Mouse (Mus musculus) cerebellum, postnatal 36 days (tissue): ENCODE results near the gene Spdl1.
A peak's percentile ranks its signal among the peaks of the same experiment; 100 is the strongest.
"Not testable (repeated sequence)": the region's sequence is repeated elsewhere in the genome, so short reads cannot be mapped to it uniquely, and the experiment has no call there.

Experiments used
- DNase-seq, 2 experiments: peaks; one replicate each; pipeline ENCODE4 v3.0.0; 2021 to 2022; ENCODE audit warnings: mixed read lengths in 2 of 2

Gene Spdl1

DNA sequence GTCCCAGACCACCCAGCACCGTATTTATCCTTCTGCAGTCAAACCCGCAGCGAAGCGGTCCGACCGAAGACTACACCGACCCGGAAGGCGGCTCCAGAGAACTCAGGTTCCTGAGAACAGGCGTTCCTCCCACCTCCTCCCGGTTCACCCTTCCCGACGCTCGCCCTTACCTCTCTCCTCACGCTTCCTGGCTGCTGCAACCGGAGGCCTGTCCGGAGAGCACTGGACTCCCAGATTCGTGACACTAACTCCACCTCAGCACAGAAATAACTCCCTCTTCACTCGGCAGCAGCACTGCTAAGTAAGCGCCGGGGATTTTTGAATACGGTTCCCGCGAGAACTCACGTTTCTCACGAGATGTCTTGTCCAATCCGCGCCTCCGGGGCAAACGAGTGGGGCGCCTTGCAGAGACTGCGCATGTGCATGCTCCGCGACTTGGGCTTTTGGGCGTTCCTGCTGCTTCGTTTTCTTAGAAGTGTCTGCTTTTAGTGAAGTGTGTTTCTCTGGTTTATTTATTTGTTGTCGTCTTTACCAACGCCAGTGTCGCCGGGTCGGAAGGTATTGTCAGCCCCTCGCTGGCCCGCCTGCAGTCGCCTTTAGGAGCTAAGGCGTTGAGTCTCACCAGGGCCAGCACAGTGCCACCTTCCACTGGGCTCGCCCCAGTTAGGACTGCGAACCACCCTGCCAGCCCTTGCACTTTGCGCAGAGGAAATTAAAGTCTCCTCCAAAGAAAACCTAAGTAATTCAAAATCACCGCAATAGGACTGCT is at the start of gene Spdl1:
Gene Spdl1 (minus strand): TSS at position 324 of the 769 bp plus-strand sequence.
- peak; percentile 92 to 95 for DNase-seq

DNA sequence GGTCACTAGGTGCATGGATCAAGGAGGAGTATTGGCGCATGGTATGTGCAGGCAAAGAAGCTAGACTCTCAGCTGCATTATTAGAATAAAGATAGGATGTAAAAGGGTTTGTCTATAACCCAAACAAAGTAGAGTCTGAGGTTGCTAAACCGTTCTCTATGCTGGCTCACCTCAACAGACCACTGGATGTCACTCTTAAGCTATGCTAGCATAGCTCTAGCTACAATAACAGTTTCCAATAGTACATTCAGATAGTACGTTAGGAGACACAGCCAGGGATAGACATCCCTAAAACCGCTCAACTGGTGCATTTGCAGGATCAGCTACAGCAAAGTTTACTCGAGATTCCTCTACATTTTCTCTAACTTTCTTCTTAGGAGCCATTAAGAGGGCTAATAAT is 48.1 kb upstream of the Spdl1 start:
- DNase-seq = peak; percentile 3 to 13

- DNase-seq = no peak
Measured at GRCm38 (mm10) chr11:34879678-34880077, 46.2 kb upstream of the Spdl1 start.

- no peak for DNase-seq
Measured at GRCm38 (mm10) chr11:34873861-34874260, 40.4 kb upstream of the Spdl1 start.

- no peak for DNase-seq
Measured at GRCm38 (mm10) chr11:34872432-34872831, 39.0 kb upstream of the Spdl1 start.

GRCm38 (mm10) chr11:34871991-34872390 is 38.5 kb upstream of the Spdl1 start:
- DNase-seq = no peak

DNA sequence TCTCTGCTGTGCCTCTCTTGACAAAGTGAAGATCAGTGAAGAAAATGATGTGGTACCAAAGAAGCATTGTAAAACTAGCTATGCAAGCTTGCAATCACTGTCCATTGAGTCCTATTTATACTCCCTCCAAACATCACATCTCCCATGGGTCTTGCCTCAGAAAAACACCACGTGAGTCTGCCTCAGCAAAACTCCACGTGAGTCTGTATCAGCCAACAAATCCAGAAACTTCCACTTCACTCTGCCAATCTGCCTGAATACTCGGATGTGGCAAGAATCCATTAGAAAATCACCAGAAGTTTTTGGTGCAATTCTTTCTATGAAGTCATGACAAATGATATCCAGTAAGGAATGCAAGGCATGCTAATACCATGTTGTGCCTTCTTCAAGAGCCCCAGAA is 38.0 kb upstream of the Spdl1 start:
- DNase-seq = no peak

GRCm38 (mm10) chr11:34868626-34869025 is 35.2 kb upstream of the Spdl1 start:
- DNase-seq = no peak

DNA sequence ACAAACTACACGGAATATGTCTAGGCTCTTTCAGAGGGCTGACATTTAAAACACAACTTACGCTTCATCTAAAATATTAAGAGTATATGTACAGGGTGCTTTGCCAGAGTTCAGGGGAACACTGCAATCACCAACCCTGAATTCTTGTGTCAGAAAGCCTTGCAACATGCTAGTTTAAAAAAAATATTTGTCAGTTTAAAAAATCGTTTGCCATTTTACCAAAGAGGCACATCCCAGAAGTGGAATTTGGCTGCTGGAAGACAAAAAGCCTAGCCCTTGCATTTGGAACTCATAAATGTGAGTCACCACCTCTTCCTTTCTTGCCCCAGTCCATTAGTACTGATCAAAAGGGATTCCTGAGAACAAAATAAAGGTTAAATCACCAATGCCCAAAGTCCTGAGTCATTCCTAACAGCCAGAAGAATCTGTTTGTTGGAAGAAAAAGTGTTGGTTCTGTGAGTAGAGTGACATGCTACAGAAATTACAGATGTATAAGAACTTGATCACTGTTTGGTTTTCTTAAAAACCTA is 32.4 kb upstream of the Spdl1 start:
- DNase-seq = no peak

DNA sequence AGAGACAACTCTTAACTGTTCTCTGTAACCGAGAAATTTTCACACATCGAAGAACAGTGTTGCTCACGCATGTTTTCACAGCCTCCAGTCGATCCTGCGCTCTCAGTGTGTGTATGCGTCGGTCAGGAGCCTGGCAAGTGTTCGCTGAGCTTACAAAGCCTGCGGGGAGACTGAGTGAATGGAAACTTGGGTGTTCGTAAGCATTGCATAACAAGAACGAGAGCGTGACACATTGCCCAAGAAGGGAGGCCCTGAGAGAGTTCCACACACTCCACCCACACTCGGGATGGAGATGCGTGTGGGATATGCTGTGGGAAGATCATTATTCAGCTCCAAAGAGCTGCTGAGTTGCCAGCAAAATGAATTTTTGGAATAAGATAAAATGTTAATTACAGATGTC is 31.7 kb upstream of the Spdl1 start:
- DNase-seq = no peak

GRCm38 (mm10) chr11:34856652-34857051 is 23.2 kb upstream of the Spdl1 start:
- no peak for DNase-seq

- DNase-seq = no peak
Measured at GRCm38 (mm10) chr11:34846268-34846652, 12.8 kb upstream of the Spdl1 start.

DNA sequence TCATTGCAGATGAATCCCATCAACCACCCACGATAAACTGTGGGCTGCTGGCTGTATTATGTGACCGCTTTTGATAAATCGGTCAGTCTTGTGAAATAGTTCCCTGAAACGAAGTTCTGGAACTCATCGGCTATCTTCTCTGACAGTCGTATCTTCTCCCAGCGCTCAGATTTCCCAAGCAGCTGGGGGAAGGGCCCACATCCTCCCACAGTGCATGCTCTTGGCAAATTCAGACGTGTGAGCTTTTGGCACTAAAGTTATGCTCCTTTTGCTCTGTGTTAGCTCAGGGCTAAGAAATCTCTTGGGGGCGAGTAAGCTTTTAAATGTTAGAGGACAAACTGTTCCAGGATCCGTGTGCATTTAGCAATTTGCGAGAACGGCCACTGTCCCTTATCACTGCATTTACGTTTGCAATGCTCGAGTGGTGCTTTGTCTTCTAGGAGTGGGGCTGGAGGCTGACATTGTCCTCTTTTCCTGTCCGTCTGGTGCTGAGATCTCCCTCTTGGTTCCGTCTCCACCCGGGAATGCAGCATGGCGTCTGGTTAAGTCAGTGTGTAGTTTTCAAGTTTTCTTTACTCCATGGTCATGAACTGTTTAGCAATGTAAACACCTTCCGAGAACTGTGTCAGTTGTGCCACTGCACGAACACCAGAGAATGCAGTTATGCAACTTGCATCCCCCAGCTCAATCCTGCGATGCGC is 12.3 kb upstream of the Spdl1 start:
- no peak for DNase-seq

- peak in 1 of 2 experiments; percentile 19 for DNase-seq
Measured at GRCm38 (mm10) chr11:34843517-34843916, 10.1 kb upstream of the Spdl1 start.

DNA sequence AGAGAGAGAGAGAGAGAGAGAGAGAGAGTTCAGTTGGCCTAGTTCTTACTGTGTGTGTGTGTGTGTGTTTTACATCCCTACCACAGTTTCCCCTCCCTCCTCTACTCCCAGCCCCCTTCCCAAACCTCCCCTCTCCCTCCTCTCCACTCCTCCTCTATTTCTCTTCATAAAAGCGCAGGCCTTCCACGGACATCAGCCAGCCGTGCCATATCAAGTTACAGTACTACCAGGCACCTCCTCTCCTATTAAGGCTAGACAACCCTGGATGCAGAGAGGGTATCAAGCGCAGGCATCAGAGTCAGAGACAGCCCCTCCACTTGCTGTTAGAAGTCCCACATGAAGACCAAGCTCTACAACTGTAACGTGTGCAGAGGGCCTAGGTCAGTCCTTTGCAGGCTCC is 6.8 kb upstream of the Spdl1 start:
- DNase-seq = no peak

DNA sequence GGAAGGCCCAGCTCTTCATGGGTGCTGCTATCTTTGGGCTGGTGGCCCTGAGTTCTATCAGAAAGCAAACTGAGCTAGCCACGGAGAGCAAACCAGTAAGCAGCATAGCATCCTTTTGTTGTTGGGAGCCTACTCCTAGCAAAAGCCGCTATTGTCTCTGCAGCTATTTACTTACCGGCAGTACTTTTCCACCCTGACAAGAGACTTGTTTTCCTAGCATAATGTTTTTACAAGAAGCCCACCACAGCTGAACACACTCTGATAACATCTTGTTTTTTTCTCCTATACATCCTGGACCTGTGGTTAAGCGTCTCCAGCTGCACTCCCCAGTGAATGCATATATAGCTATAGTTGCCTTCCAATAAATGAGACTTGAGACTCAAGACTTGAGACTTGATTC is 5.6 kb upstream of the Spdl1 start:
- no peak for DNase-seq

DNA sequence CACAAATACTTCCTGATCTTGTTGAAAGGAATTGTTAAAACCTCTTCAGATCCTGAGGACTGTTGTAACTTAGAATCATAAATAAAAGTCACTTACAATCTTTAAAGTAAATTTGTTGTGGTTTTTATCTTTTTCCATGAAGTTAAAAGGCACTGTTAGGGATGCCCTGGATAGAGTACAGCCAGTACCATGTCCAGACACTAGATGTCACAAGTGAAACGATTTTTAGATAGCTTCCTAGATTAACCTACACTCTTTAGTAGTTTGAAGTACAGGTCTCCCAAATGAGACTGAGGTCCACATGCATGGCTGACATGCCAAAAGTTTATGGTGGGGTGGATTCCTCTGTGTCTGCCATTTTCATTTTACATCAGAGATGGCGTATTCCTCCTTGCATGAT is 2.8 kb upstream of the Spdl1 start:
- DNase-seq = no peak

- DNase-seq = no peak
Measured at GRCm38 (mm10) chr11:34832678-34833077, 763 bp downstream of the Spdl1 start.

DNA sequence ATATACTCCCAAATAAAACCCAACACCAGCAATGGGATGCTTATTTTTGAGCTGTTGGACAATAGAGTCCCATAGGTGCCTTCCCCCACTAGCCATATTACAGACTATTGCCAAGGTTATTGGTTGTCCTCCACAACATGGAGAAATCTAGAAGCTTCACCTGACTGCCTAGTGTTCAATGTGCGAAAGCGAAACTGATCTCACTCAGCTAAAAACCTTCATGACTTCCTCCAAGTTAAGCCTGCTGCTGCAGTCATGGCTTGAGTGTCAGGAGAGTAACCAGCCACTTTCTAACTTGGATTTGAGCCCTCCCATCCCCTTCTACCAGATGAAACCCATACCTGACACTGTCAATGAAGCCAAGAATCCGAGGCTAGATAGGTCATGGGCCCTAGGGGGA is 5.6 kb downstream of the Spdl1 start:
- DNase-seq = no peak

DNA sequence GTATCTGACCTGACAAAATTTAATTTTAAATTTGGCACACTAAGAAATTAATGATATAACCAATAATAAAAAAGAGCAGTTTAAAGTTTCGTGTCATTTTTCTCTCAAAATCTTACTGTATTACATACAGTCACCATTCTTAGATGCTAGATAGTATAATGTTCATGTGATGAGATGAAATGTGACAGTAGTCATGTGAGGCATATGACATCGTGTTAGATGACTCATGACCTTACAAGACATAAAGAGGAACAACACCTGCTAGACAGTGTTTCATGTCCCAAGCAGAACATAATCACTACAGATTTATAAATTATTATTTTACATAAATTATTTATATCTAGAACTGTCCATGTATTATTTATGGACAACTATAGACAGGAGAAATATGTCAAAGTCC is 6.5 kb downstream of the Spdl1 start:
- no peak for DNase-seq

GRCm38 (mm10) chr11:34824791-34825190 is 8.7 kb downstream of the Spdl1 start:
- no peak for DNase-seq

DNA sequence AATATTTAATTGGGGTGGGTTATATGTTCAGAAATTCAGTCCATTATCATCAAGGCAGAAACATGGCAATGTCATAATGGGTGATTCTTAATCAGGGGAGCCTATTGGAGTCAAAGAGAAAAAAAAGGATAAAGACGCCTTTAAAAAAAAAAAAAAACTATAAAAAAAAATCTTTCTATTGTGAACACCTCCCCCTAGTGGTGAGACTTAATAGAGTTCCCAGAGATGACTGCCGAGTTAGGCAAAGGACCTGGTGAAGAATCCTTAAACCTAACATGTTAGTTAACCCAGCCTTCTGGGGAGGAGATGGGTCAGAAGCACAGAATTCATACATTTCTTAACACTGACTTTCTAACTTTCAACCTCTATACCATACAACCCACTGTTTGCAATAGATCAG is 18.7 kb downstream of the Spdl1 start:
- DNase-seq = no peak

- DNase-seq = no peak
Measured at GRCm38 (mm10) chr11:34814319-34814718, 19.1 kb downstream of the Spdl1 start.

DNA sequence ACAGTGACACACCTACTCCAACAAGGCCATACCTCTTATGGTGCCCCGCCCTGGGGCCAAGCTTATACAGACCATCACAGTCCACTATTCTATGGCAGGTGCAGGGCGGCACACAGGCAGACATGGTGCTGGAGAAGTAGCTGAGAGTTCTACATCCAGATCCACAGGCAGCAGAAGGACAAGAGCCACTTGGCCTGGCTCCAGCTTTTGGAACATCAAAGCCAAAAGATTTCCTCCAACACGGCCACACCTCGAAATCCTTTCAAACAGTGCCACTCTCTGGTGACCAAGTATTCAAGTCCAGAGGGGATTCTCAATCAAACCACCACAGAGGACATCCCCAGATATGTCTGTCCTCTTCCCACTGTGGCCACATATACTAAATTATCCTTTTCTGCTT is 28.4 kb downstream of the Spdl1 start:
- DNase-seq = not testable (repeated sequence)
